Mouse (Mus musculus) kidney, adult 2 months (tissue): Measurements from ENCODE around the gene Rita1. TPM values are rescaled to one million over a fixed set of nuclear protein-coding genes. Genes with fewer than 3 reads are reported as not detected.

ENCODE experiments used
- DNase-seq: peaks from one replicate; pipeline ENCODE4 v3.0.0; 2021
- H3K27ac ChIP-seq: fragments of 200-500 bp; 2 replicates; pipeline ENCODE4 v1.5.1; 2012; ENCODE audit warnings: low read depth, low read length, control low read depth, inconsistent platforms; ENCODE audit not compliant: insufficient read depth
- H3K27me3 ChIP-seq: fragments of 200-500 bp; replicated peaks from 2 replicates; pipeline ENCODE4 v1.6.1; 2012; ENCODE audit warnings: mild to moderate bottlenecking, moderate library complexity, low read length, inconsistent platforms; ENCODE audit not compliant: control insufficient read depth, insufficient read depth
- H3K36me3 ChIP-seq: fragments of 200-500 bp; 2 replicates; pipeline ENCODE4 v1.6.1; 2012; ENCODE audit warnings: mild to moderate bottlenecking, moderate library complexity, low read length, inconsistent platforms; ENCODE audit not compliant: control insufficient read depth, insufficient read depth
- H3K4me1 ChIP-seq: fragments of 200-500 bp; 2 replicates; pipeline ENCODE4 v1.6.1; 2011; ENCODE audit warnings: low read length; ENCODE audit not compliant: control insufficient read depth, insufficient read depth
- H3K4me3 ChIP-seq: fragments of 200-500 bp; 2 replicates; pipeline ENCODE4 v1.5.1; 2011; ENCODE audit warnings: mild to moderate bottlenecking, low read depth, low read length, control low read depth; ENCODE audit not compliant: insufficient read depth
- CTCF ChIP-seq: fragments of 200-500 bp; conservative IDR thresholded peaks from 2 replicates; pipeline ENCODE4 v1.5.1; 2011; ENCODE audit warnings: low read depth, mild to moderate bottlenecking, control low read depth, low read length, moderate library complexity, mixed read lengths; ENCODE audit not compliant: insufficient read depth, insufficient read length
- POLR2A ChIP-seq: fragments of 200-500 bp; IDR thresholded peaks from one replicate; pipeline ENCODE4 v1.6.1; 2011; ENCODE audit warnings: low read depth, low read length, control low read depth
- WGBS: fragments of 180-500 bp; shearing (Covaris S2); methylation state at CpG from one replicate; pipeline ENCODE4 v1.1.7; 2018; 5-methylcytosine and 5-hydroxymethylcytosine counted together
- polyA plus RNA-seq: library from polyadenylated mRNA; depleted of rRNA; stranded (reverse); fragments of >200 nt; gene quantifications from 2 replicates; pipeline ENCODE4 v1.2.3, GENCODE M21; 2012

Rita1 gene
- polyA plus RNA-seq, 1 experiment: 25.2 TPM

- peak; percentile 74 for DNase-seq
- peak overlapping the region; percentile 63 for H3K27ac ChIP-seq
- TF ChIP-seq POLR2A (no peak), CTCF (no peak)
- H3K36me3 ChIP-seq: no peaks in the 10 kb centered on the region
- no peaks in the 10 kb centered on the region for H3K27me3 ChIP-seq
- H3K4me1 ChIP-seq: peaks cover 58% of the 10 kb centered on the region
- no peak overlapping the region for H3K4me3 ChIP-seq
- WGBS: 35% methylated on average over 14 of the region's 14 CpGs
These were observed 41.2 kb downstream of the Rita1 start for GRCm38 (mm10) chr5:120571056-120571740.

- Histone ChIP-seq H3K27ac (peak overlapping the region; percentile 35; the same call in 1 of the 2 replicates), H3K4me3 (no peak overlapping the region), H3K36me3 (no peaks in the 10 kb centered on the region), H3K4me1 (peaks cover 64% of the 10 kb centered on the region), H3K27me3 (no peaks in the 10 kb centered on the region)
- no peak for TF ChIP-seq POLR2A
- TF ChIP-seq CTCF: no peak
- 63% methylated on average over 11 of the region's 11 CpGs for WGBS
- DNase-seq: no peak
These were observed 42.0 kb downstream of the Rita1 start for GRCm38 (mm10) chr5:120570289-120570897.

GRCm38 (mm10) chr5:120569791-120570190, 42.6 kb downstream of the Rita1 start:
- Histone ChIP-seq H3K4me1 (peaks cover 70% of the 10 kb centered on the region), H3K4me3 (no peak overlapping the region), H3K27me3 (no peaks in the 10 kb centered on the region), H3K27ac (no peak overlapping the region), H3K36me3 (no peaks in the 10 kb centered on the region)
- DNase-seq: no peak
- TF ChIP-seq CTCF (no peak), POLR2A (no peak)
- 76% methylated on average over 3 of the region's 3 CpGs for WGBS

GRCm38 (mm10) chr5:120568964-120569363, 43.4 kb downstream of the Rita1 start:
- H3K36me3 ChIP-seq: no peaks in the 10 kb centered on the region
- no peak for DNase-seq
- H3K27me3 ChIP-seq: no peaks in the 10 kb centered on the region
- no peak overlapping the region for H3K27ac ChIP-seq
- TF ChIP-seq POLR2A (no peak), CTCF (no peak)
- no peak overlapping the region for H3K4me3 ChIP-seq
- H3K4me1 ChIP-seq: peaks cover 72% of the 10 kb centered on the region
- 79% methylated on average over 4 of the region's 4 CpGs for WGBS

- WGBS: 50% methylated on average over 9 of the region's 9 CpGs
- peak overlapping the region; percentile 19; the same call in 1 of the 2 replicates for H3K27ac ChIP-seq
- H3K36me3 ChIP-seq: no peaks in the 10 kb centered on the region
- no peak overlapping the region for H3K4me3 ChIP-seq
- peak; percentile 57 for DNase-seq
- no peaks in the 10 kb centered on the region for H3K27me3 ChIP-seq
- TF ChIP-seq CTCF (no peak), POLR2A (no peak)
- peaks cover 74% of the 10 kb centered on the region for H3K4me1 ChIP-seq
These were observed 44.0 kb downstream of the Rita1 start for GRCm38 (mm10) chr5:120568336-120568768.

- no peaks in the 10 kb centered on the region for H3K27me3 ChIP-seq
- H3K27ac ChIP-seq: peak overlapping the region; percentile 43
- H3K36me3 ChIP-seq: no peaks in the 10 kb centered on the region
- peaks cover 78% of the 10 kb centered on the region for H3K4me1 ChIP-seq
- TF ChIP-seq POLR2A: no peak
- no peak for TF ChIP-seq CTCF
- 46% methylated on average over 14 of the region's 14 CpGs for WGBS
- H3K4me3 ChIP-seq: no peak overlapping the region
- DNase-seq: no peak
These were observed 44.6 kb downstream of the Rita1 start for GRCm38 (mm10) chr5:120567761-120568211.

- H3K4me3 ChIP-seq: no peak overlapping the region
- H3K4me1 ChIP-seq: peaks cover 79% of the 10 kb centered on the region
- H3K27ac ChIP-seq: peak overlapping the region; percentile 66
- TF ChIP-seq POLR2A: no peak
- TF ChIP-seq CTCF: no peak
- no peaks in the 10 kb centered on the region for H3K27me3 ChIP-seq
- WGBS: 37% methylated on average over 21 of the region's 21 CpGs
- no peak for DNase-seq
- H3K36me3 ChIP-seq: no peaks in the 10 kb centered on the region
These were observed 45.1 kb downstream of the Rita1 start for GRCm38 (mm10) chr5:120567253-120567701.
